Mouse (Mus musculus): ENCODE results near the gene Mpg. TPM values are rescaled to one million over a fixed set of nuclear protein-coding genes. Genes with fewer than 3 reads are reported as not detected.

Mpg gene
- polyA plus RNA-seq, 2 experiments, result 9.9 to 17.0 TPM

DNA sequence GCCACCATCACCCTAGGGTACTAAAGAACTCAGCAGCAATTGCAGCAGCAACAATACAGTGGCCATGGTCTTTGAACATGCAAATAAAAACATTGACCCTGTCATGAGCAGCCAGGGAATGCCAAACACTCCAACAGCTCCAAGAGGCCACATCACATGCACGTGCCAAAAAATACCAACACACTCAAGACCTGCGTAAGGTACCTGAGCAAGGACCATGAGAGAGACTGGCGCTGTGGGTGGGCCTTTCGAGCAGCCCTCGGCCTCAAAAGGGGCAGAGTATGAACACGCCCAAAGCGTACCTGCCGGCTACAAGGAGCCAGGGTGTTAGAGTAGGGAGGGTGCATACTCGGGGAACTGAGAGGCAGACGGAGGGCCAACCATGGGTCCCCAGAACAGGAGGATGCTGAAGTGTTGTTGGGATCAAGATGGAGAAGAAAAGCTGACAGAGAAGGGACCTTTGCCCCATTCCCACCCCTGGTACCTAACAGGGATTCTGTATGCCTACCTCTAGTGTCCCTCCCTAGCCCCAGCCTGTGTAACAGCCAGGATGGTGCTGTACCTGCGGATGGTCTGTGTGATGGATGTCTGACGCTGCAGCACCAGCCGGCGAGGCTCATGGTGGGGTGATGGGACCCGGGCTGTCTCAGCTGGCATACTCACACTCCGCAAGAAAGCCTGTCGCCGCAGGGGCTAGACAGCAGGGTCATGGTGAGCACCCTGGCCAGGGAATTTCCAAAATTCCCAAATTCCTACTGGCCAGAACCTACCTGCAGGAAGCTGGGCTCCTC is 10.7 kb upstream of the Mpg start:
- Histone ChIP-seq H3K9me3 (ENCODE audit: control insufficient read depth, low read length) (no peaks in the 10 kb centered on the region), H3K4me2 (ENCODE audit: low read depth) (no peak overlapping the region), H3K27ac (no peak overlapping the region), H3K4me3 (ENCODE audit: insufficient read depth in 1 of 2, low read depth in 2 of 2, low read length in 2 of 2) (no peak overlapping the region), H3K9ac (replicated peaks) (no peak overlapping the region), H3K4me1 (replicated peaks; ENCODE audit: control insufficient read depth in 2 of 2, insufficient read depth in 2 of 2, low read length in 1 of 2) (no peaks in the 10 kb centered on the region), H3K27me3 (ENCODE audit: control insufficient read depth, insufficient read depth, low read length) (peaks cover 20% of the 10 kb centered on the region), H3K36me3 (replicated peaks; ENCODE audit: control insufficient read depth, insufficient read depth, low read depth) (no peaks in the 10 kb centered on the region; the same call in 1 of the 2 replicates)
- ATAC-seq (ENCODE audit: insufficient read depth), result no peak
- no peak for DNase-seq (ENCODE audit: low read depth in 3 of 3, low spot score in 3 of 3)
- WGBS (ENCODE audit: insufficient replicate concordance), result 78% methylated on average over 18 of the region's 18 CpGs
- TF ChIP-seq CTCF (IDR thresholded peaks at IDR 0.05; ENCODE audit: low read depth), result no peak
- no peak for TF ChIP-seq EP300 (IDR thresholded peaks at IDR 0.05; ENCODE audit: low read depth)

DNA sequence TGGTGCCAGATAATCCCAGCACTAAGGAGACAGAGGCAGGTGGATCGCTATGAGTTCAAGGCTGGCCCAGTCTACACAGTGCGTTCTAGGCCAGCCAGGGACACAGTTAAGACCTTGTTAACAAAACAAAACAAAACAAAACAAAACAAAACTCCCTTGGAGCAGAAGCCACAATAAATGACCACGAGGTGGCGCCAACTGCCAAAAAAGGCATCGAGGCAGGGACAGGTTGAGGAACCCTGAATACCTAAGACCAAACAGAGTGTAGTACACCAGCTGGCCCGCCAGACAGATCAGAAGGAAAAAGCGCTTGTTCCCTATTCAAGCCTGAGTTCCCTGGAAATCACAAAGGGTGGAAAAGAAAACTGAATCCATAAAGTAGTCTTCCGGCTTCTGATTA is 9.5 kb upstream of the Mpg start:
- no peaks in the 10 kb centered on the region for H3K36me3 ChIP-seq (replicated peaks; ENCODE audit: control insufficient read depth, insufficient read depth, low read depth)
- TF ChIP-seq CTCF (IDR thresholded peaks at IDR 0.05; ENCODE audit: low read depth) (peak; percentile 95), EP300 (IDR thresholded peaks at IDR 0.05; ENCODE audit: low read depth) (no peak)
- no peak overlapping the region for H3K4me2 ChIP-seq (ENCODE audit: low read depth)
- H3K4me1 ChIP-seq (replicated peaks; ENCODE audit: control insufficient read depth in 2 of 2, insufficient read depth in 2 of 2, low read length in 1 of 2), result no peaks in the 10 kb centered on the region
- H3K9me3 ChIP-seq (ENCODE audit: control insufficient read depth, low read length), result no peaks in the 10 kb centered on the region
- WGBS (ENCODE audit: insufficient replicate concordance), result 24% methylated on average over 8 of the region's 8 CpGs
- peaks cover 33% of the 10 kb centered on the region for H3K27me3 ChIP-seq (ENCODE audit: control insufficient read depth, insufficient read depth, low read length)
- H3K27ac ChIP-seq, result no peak overlapping the region
- H3K9ac ChIP-seq (replicated peaks), result no peak overlapping the region
- no peak overlapping the region for H3K4me3 ChIP-seq (ENCODE audit: insufficient read depth in 1 of 2, low read depth in 2 of 2, low read length in 2 of 2)
- ATAC-seq (ENCODE audit: insufficient read depth), result peak; percentile 55
- peak; percentile 65 to 76 (median 68) for DNase-seq (ENCODE audit: low read depth in 3 of 3, low spot score in 3 of 3)

DNA sequence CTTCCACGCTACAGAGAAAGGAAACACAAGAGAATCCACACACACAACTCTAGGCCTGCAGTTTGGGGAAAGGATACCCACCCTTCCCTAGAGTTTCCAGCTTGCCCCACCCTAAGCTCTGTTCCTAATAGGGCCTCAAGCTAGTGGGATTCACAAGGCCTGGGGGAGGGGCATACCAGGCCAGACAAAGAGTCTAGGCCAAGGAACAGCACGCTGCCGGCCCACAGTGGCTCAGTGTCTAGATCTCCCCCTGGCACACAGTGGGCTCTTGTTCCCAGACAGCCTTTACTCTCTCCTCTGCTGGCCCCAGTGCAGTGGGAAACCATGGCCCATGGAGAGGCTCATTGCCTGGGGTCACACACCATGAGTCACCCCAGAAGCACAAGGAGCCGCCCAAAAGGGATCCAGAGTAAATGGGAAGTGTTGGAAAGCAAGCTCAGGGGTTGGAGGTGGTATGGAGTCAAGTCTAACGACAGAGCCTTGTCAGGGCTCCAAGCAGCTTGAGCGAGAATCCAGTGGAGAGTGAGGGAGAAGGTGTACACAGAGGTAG is 7.7 kb upstream of the Mpg start:
- no peak for TF ChIP-seq EP300 (IDR thresholded peaks at IDR 0.05; ENCODE audit: low read depth)
- TF ChIP-seq CTCF (IDR thresholded peaks at IDR 0.05; ENCODE audit: low read depth), result no peak
- ATAC-seq (ENCODE audit: insufficient read depth) (no peak), DNase-seq (ENCODE audit: low read depth in 3 of 3, low spot score in 3 of 3) (no peak)
- Histone ChIP-seq H3K4me2 (ENCODE audit: low read depth) (no peak overlapping the region), H3K9ac (replicated peaks) (no peak overlapping the region), H3K27ac (no peak overlapping the region), H3K4me1 (replicated peaks; ENCODE audit: control insufficient read depth in 2 of 2, insufficient read depth in 2 of 2, low read length in 1 of 2) (peaks cover 0 to 6% of the 10 kb centered on the region in 2 experiments; a peak in 1 of 4 replicates), H3K9me3 (ENCODE audit: control insufficient read depth, low read length) (no peaks in the 10 kb centered on the region), H3K27me3 (ENCODE audit: control insufficient read depth, insufficient read depth, low read length) (peaks cover 50% of the 10 kb centered on the region), H3K36me3 (replicated peaks; ENCODE audit: control insufficient read depth, insufficient read depth, low read depth) (no peaks in the 10 kb centered on the region), H3K4me3 (ENCODE audit: insufficient read depth in 1 of 2, low read depth in 2 of 2, low read length in 2 of 2) (no peak overlapping the region)
- 55% methylated on average over 6 of the region's 6 CpGs for WGBS (ENCODE audit: insufficient replicate concordance)

DNA sequence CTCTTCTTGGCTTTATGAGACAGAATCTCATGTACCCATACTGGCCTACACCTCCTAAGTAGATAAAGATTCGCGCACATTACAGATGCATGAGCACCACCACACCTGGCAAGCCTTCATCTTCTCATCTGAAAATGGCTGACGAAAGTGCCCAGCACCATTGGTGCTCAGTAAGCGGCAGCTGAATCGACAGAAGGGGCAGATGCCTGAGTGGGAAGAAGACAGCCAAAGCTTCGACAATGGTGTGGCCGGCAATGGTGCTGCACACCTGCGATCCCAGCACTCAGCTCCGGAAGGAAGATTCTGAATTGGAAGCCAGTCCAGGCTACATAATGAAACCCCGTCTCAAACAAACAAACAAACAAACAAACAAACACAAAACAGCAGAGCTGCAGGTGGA is 7.0 kb upstream of the Mpg start:
- ATAC-seq (ENCODE audit: insufficient read depth), result no peak
- WGBS (ENCODE audit: insufficient replicate concordance), result 81% methylated on average over 10 of the region's 10 CpGs
- no peak overlapping the region for H3K9ac ChIP-seq (replicated peaks)
- H3K27me3 ChIP-seq (ENCODE audit: control insufficient read depth, insufficient read depth, low read length), result peaks cover 57% of the 10 kb centered on the region
- H3K9me3 ChIP-seq (ENCODE audit: control insufficient read depth, low read length), result no peaks in the 10 kb centered on the region
- H3K4me2 ChIP-seq (ENCODE audit: low read depth), result no peak overlapping the region
- H3K27ac ChIP-seq, result no peak overlapping the region
- no peak for DNase-seq (ENCODE audit: low read depth in 3 of 3, low spot score in 3 of 3)
- H3K4me1 ChIP-seq (replicated peaks; ENCODE audit: control insufficient read depth in 2 of 2, insufficient read depth in 2 of 2, low read length in 1 of 2), result peaks cover 0 to 6% of the 10 kb centered on the region in 2 experiments; a peak in 1 of 4 replicates
- H3K36me3 ChIP-seq (replicated peaks; ENCODE audit: control insufficient read depth, insufficient read depth, low read depth), result no peaks in the 10 kb centered on the region
- no peak overlapping the region for H3K4me3 ChIP-seq (ENCODE audit: insufficient read depth in 1 of 2, low read depth in 2 of 2, low read length in 2 of 2)
- no peak for TF ChIP-seq CTCF (IDR thresholded peaks at IDR 0.05; ENCODE audit: low read depth)
- TF ChIP-seq EP300 (IDR thresholded peaks at IDR 0.05; ENCODE audit: low read depth), result no peak

DNA sequence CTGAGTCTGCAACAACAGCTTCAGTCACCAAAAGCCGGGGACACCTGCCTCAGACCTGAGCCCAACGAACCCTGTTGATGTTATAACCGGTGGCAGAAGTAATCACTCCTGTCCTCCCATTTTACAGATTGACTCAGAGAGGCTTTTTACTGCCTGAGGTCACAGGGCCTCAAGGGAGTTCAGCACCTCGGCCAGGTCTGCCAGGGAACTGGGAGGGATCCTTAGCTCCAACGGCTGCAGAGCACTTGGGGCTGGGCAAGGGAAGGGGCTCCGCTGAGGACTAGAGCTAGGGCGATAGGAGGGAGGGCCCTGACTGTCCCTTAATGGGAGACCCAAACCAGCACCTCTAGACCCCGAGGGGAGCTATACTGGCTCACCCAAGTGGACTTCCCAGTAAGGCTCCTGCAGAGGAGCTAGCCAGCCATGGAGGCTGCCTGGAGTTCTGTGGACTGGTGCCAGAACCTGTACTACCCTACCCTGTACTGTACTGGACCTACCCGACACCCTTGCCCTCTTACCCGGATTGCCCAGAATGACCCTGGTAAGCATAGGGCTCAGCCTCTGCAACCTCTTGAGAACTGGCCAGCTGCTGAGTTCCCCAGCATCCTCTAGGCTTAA is 5.6 kb upstream of the Mpg start:
- DNase-seq (ENCODE audit: low read depth in 3 of 3, low spot score in 3 of 3) (no peak), ATAC-seq (ENCODE audit: insufficient read depth) (no peak)
- peak overlapping the region; percentile 62 for H3K4me2 ChIP-seq (ENCODE audit: low read depth)
- peaks cover 67% of the 10 kb centered on the region for H3K27me3 ChIP-seq (ENCODE audit: control insufficient read depth, insufficient read depth, low read length)
- no peak overlapping the region for H3K9ac ChIP-seq (replicated peaks)
- peaks cover 6 to 17% of the 10 kb centered on the region in 2 experiments for H3K4me1 ChIP-seq (replicated peaks; ENCODE audit: control insufficient read depth in 2 of 2, insufficient read depth in 2 of 2, low read length in 1 of 2)
- H3K9me3 ChIP-seq (ENCODE audit: control insufficient read depth, low read length), result no peaks in the 10 kb centered on the region
- no peak for TF ChIP-seq EP300 (IDR thresholded peaks at IDR 0.05; ENCODE audit: low read depth)
- TF ChIP-seq CTCF (IDR thresholded peaks at IDR 0.05; ENCODE audit: low read depth), result no peak
- H3K27ac ChIP-seq, result no peak overlapping the region
- 38% methylated on average over 10 of the region's 10 CpGs for WGBS (ENCODE audit: insufficient replicate concordance)
- H3K4me3 ChIP-seq (ENCODE audit: insufficient read depth in 1 of 2, low read depth in 2 of 2, low read length in 2 of 2), result peak overlapping the region in 1 of 2 experiments; percentile 37; a peak in 2 of 4 replicates
- H3K36me3 ChIP-seq (replicated peaks; ENCODE audit: control insufficient read depth, insufficient read depth, low read depth), result no peaks in the 10 kb centered on the region
